Mouse (Mus musculus) Muller cell, postnatal 12 days (primary cell): ENCODE results near the gene Gm15557.

ENCODE experiments used
- DNase-seq: peaks from one replicate; pipeline ENCODE4 v3.0.0-alpha.2; 2015; ENCODE audit errors: inconsistent ontology term

The Gm15557 gene

GRCm38 (mm10) chr2:155949362-155949761 lies 8.8 kb downstream of the Gm15557 start:
- DNase-seq, result peak; percentile 68

- no peak for DNase-seq
Measured at GRCm38 (mm10) chr2:155952006-155952405, 11.5 kb downstream of the Gm15557 start.

DNA sequence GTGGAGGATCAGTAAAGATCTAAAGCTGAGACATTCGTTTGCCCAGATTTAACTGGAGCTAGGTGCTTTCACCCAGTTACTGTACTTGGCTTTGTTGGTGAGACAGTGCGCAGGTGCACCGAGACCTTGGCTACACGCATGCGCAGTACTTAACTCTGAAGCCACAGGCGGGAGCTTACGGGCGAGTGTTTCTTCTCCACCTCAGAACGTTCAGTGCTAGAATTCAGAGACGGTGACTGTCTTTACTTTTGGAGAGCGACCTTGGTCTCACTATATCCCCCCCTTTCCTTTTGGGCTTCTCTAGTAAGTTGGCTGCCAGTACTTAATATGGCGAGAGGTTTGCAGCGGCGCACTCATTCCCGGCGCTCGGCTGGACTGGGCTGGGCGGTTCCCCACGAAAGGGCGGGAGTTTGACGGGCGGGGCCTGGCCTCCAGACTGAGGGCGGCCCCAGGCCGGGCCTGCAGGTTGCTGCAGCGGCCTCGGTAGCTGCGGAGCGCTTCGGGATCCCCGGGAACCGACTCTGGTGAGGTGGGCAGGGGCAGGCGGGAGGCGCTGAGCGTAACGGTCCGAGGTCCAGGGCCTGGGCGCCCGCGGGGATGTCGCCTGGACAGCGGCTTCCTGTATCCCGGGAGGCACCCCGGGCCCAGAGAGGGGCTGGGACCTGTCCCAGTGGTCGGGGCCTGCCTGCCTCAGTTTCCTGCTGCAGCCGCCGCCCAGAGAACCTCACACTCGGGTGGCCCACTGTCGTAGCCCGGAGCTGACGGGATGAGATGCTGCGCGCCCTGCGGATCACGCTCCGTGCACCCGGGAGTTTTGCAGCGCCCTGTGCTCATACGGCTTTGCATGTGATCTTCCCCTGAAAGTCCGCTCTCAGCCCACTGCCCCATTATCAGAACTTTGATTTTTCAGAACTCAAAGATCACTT lies 15.9 kb downstream of the Gm15557 start, which contains the start of gene Cep250:
Cep250 (plus strand) TSS at position 325 of the 926 bp plus-strand sequence.
- DNase-seq, result peak; percentile 95

DNA sequence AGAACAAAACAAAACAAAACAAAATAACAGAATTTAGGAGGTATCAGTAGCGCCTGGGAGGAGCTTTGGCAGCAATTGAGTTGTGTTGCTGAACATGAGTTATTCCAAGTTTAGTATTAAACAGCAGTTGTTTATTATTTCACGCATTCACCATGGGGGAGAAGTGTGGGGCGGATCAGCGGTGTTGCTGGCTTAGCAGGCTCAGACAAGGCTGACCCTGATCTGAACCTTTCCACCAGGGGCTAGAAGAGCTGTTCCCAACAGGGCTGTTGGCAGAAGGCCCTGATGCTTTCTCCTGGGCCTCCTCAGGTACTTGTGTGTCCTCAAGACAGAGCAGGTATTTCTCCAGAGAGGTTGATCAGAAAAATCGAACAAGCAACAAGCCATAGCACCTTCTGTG lies 19.5 kb downstream of the Gm15557 start:
- no peak for DNase-seq

GRCm38 (mm10) chr2:155961862-155962261 lies 21.3 kb downstream of the Gm15557 start:
- DNase-seq, result no peak

DNA sequence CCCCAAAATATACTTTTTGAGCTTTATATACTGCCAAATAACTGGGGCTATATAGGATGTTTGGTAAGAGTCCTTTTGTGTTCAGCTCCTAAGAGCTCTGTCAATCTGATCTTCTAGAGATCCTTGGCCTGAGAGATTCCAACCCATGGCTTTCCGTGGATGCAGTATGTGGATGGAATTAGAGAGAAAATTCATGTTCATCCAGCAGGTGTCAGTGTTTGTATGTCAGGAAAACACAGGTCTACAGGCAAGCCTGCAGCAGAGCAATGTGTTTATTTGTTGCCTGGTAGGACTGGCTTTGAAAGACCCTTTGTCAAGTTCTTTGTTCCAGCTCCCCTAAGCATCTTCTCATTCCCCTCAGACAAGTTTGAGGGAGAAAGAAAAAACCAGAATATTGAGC lies 22.5 kb downstream of the Gm15557 start:
- DNase-seq, result no peak

- DNase-seq, result no peak
Measured at GRCm38 (mm10) chr2:155973348-155973747, 32.8 kb downstream of the Gm15557 start.

- DNase-seq, result no peak
Measured at GRCm38 (mm10) chr2:155974087-155974731, 33.7 kb downstream of the Gm15557 start.

- DNase-seq, result no peak
Measured at GRCm38 (mm10) chr2:155979328-155979991, 38.9 kb downstream of the Gm15557 start.

DNA sequence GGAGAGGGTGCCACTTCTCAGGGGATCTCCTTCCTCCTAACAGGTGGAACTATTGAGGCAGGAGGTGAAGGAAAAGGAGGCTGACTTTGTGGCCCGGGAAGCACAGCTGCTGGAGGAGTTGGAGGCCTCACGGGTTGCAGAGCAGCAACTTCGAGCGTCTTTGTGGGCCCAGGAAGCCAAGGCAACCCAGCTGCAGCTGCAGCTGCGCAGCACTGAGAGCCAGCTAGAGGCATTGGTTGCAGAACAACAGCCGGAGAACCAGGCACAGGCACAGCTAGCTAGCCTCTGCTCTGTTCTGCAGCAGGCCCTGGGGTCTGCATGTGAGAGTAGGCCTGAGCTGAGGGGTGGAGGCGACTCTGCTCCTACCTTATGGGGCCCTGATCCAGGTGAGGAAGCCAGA lies 45.2 kb downstream of the Gm15557 start:
- no peak for DNase-seq

DNA sequence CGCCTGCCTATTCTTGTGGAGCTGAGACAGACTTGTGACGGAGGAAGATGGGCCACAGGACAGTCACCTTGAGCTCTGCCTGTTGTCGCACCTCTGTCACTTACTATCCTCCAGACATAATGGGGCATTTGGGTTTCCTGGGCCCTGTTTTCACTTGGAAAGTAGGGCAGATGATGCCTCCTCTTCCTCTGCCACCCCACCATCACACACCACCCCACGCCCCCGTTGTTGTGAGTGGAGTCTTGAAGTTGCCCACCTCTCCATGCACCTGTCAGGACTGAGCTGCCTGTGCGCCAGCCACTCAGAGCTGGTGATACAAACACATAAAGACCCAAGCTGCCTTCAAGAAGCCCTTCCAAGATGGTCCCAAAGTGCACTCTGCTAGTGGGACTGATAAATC lies 46.6 kb downstream of the Gm15557 start:
- DNase-seq, result no peak

DNA sequence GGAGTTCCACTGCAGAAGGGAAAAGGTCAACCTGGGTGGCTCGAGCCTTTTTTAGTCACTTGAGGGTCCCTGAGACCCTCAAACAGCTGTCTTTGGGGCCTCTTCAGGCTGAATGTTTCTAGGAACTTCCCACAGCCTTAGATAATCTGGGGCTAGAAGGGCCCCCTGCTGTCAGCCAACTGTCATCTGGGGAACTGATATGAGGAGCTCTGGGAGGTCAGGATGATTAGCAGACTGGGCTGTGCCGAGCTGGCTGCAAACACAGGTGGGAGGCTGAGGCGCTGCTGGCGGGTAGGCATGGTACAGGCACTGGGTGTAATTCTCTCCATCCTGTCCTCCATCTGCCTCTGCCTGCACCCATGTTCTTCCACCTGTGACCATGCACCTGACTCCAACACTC lies 48.6 kb downstream of the Gm15557 start:
- DNase-seq, result no peak

DNA sequence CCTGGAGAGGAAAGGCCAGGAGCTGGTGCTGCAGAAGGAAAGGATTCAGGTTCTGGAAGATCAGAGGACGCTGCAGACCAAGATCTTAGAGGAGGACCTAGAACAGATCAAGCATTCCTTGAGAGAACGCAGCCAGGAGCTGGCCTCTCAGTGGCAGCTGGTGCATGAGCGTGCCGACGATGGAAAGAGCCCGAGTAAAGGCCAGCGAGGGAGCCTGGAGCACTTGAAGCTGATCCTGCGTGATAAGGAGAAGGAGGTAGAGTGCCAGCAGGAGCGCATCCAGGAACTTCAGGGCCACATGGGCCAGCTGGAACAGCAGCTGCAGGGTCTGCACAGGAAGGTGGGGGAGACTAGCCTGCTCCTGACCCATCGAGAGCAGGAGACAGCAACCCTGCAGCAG lies 50.6 kb downstream of the Gm15557 start:
- DNase-seq, result no peak

DNA sequence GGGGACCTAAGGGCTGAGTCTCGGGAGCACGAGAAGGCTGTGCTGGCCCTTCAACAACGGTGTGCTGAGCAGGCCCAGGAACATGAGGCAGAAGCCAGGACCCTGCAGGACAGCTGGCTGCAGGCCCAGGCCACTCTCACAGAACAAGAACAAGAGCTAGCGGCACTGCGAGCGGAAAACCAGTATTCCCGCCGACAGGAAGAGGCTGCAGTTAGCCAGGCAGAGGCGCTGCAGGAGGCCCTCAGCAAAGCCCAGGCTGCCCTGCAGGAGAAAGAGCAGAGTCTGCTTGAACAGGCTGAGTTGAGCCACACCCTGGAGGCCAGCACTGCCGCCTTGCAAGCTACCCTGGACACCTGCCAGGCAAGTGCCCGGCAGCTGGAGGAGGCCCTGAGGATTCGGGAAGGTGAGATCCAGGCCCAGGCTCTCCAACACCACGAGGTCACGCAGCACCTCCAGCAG lies 51.4 kb downstream of the Gm15557 start:
- DNase-seq, result peak; percentile 43
